Mouse (Mus musculus) small intestine, adult 2 months (tissue): ENCODE measurements around the gene Ubqlnl.

ENCODE experiments used
- CTCF ChIP-seq: fragments of 200-500 bp; IDR thresholded peaks from 2 replicates; pipeline ENCODE4 v1.5.1; 2012; ENCODE audit warnings: low read depth, mild to moderate bottlenecking, control low read depth, inconsistent platforms, low read length, moderate library complexity, mixed read lengths; ENCODE audit not compliant: insufficient replicate concordance, insufficient read length; ENCODE audit errors: extremely low read depth
- POLR2A ChIP-seq: fragments of 200-500 bp; IDR thresholded peaks from 2 replicates; pipeline ENCODE4 v1.6.1; 2012; ENCODE audit warnings: low read depth, mild to moderate bottlenecking, control low read depth, inconsistent platforms, low read length, moderate library complexity

- no peak for TF ChIP-seq CTCF
- no peak for TF ChIP-seq POLR2A
These were observed 40.9 kb upstream of the Ubqlnl start for GRCm38 (mm10) chr7:104191275-104191674.
